Mouse (Mus musculus) heart, adult 2 months (tissue): ENCODE results near the gene Il17rb. TPM values are rescaled to one million over a fixed set of nuclear protein-coding genes. Genes with fewer than 3 reads are reported as not detected.
A peak's percentile ranks its signal among the peaks of the same experiment; 100 is the strongest.

ENCODE experiments used
- DNase-seq, 2 experiments: peaks; one replicate each; pipeline ENCODE4 v3.0.0; 2021
- H3K27ac ChIP-seq: fragments of 200-600 bp; 2 replicates; pipeline ENCODE4 v1.8.1; 2022
- H3K27me3 ChIP-seq: fragments of 200-500 bp; 2 replicates; pipeline ENCODE4 v1.6.1; 2012; ENCODE audit warnings: mild to moderate bottlenecking, low read length, inconsistent platforms, mixed read lengths; ENCODE audit not compliant: control insufficient read depth, insufficient read depth
- H3K36me3 ChIP-seq: fragments of 200-500 bp; 2 replicates; pipeline ENCODE4 v1.6.1; 2012; ENCODE audit warnings: low read length, inconsistent platforms; ENCODE audit not compliant: control insufficient read depth, insufficient read depth
- H3K4me1 ChIP-seq: fragments of 200-500 bp; 2 replicates; pipeline ENCODE4 v1.6.1; 2011; ENCODE audit warnings: low read length; ENCODE audit not compliant: control insufficient read depth, insufficient read depth
- H3K4me3 ChIP-seq: fragments of 200-600 bp; 2 replicates; pipeline ENCODE4 v1.8.1; 2022
- H3K79me2 ChIP-seq: fragments of 200-500 bp; replicated peaks from 2 replicates; pipeline ENCODE4 v1.6.1; 2012; ENCODE audit warnings: mild to moderate bottlenecking, inconsistent platforms, low read length, moderate library complexity, mixed read lengths; ENCODE audit not compliant: control insufficient read depth, insufficient read depth
- H3K9ac ChIP-seq: fragments of 200-500 bp; 2 replicates; pipeline ENCODE4 v1.6.1; 2012; ENCODE audit warnings: low read depth, mild to moderate bottlenecking, control low read depth, inconsistent platforms, low read length, mixed read lengths
- CTCF ChIP-seq: fragments of 200-600 bp; IDR thresholded peaks from 2 replicates; pipeline ENCODE4 v1.8.1; 2022; ENCODE audit warnings: antibody characterized with exemption, mild to moderate bottlenecking, moderate library complexity
- EP300 ChIP-seq: fragments of 200-500 bp; IDR thresholded peaks from 2 replicates; pipeline ENCODE4 v1.6.1; 2011; ENCODE audit warnings: low read depth, low read length, control low read depth; ENCODE audit not compliant: insufficient read depth
- POLR2A ChIP-seq: fragments of 200-500 bp; IDR thresholded peaks from 2 replicates; pipeline ENCODE4 v1.6.1; 2011; ENCODE audit warnings: mild to moderate bottlenecking, low read depth, low read length, control low read depth; ENCODE audit not compliant: insufficient read depth
- WGBS: fragments of 180-500 bp; shearing (Covaris S2); methylation state at CpG from one replicate; pipeline ENCODE4 v1.1.7; 2018; 5-methylcytosine and 5-hydroxymethylcytosine counted together
- intact Hi-C: fragments of 180-260 bp; cut with DNase I; formaldehyde crosslinking; loops from one replicate; pipeline ENCODE4 v1.15.1; 2025
- polyA plus RNA-seq: library from polyadenylated mRNA; depleted of rRNA; stranded (reverse); fragments of >200 nt; gene quantifications from 2 replicates; pipeline ENCODE4 v1.2.3, GENCODE M21; 2012
- total RNA-seq, 2 experiments: library from RNA; stranded (reverse); gene quantifications; 2 replicates each; pipeline ENCODE4 v1.2.3; 2021

Gene Il17rb
- total and polyA plus RNA-seq, 3 experiments, result 0.31 TPM; not detected in 2

- Histone ChIP-seq H3K4me3 (no peak overlapping the region), H3K27me3 (peaks cover 2% of the 10 kb centered on the region), H3K9ac (no peak overlapping the region), H3K36me3 (no peaks in the 10 kb centered on the region), H3K27ac (no peak overlapping the region), H3K79me2 (no peaks in the 10 kb centered on the region), H3K4me1 (no peaks in the 10 kb centered on the region; the same call in 1 of the 2 replicates)
- WGBS, result 65% methylated on average over 10 of the region's 10 CpGs
- peak in 1 of 2 experiments; percentile 44 for DNase-seq
- intact Hi-C loops, result loop anchor here (2.0 kb wide), 1 partner anchor 33 kb away; no protein-coding TSS in a partner anchor
- no peak for TF ChIP-seq POLR2A
Observed at GRCm38 (mm10) chr14:30011886-30012560, 3.3 kb upstream of the Il17rb start.

- no peak for TF ChIP-seq POLR2A
- no peak for TF ChIP-seq CTCF
- no peak for TF ChIP-seq EP300
- peak; percentile 66 to 74 for DNase-seq
- no peak overlapping the region for H3K27ac ChIP-seq
- H3K27me3 ChIP-seq, result peaks cover 2% of the 10 kb centered on the region
- no peak overlapping the region for H3K4me3 ChIP-seq
- intact Hi-C loops, result loop anchor here (2.0 kb wide), 1 partner anchor 35 kb away; no protein-coding TSS in a partner anchor
- 45% methylated on average over 10 of the region's 10 CpGs for WGBS
- H3K79me2 ChIP-seq, result no peaks in the 10 kb centered on the region
- H3K36me3 ChIP-seq, result no peaks in the 10 kb centered on the region
- no peaks in the 10 kb centered on the region; the same call in 1 of the 2 replicates for H3K4me1 ChIP-seq
- H3K9ac ChIP-seq, result no peak overlapping the region
Observed at GRCm38 (mm10) chr14:30009864-30010560, 1.3 kb upstream of the Il17rb start.

GRCm38 (mm10) chr14:29999475-29999811, 9.3 kb downstream of the Il17rb start:
- TF ChIP-seq CTCF, result no peak
- TF ChIP-seq EP300, result no peak
- TF ChIP-seq POLR2A, result no peak
- no peak for DNase-seq
- Histone ChIP-seq H3K9ac (no peak overlapping the region), H3K79me2 (no peaks in the 10 kb centered on the region), H3K4me1 (peaks cover 2% of the 10 kb centered on the region; the same call in 1 of the 2 replicates), H3K4me3 (no peak overlapping the region), H3K36me3 (no peaks in the 10 kb centered on the region), H3K27ac (no peak overlapping the region), H3K27me3 (no peaks in the 10 kb centered on the region)
- WGBS, result 51% methylated on average over 3 of the region's 3 CpGs
- intact Hi-C loops, result no loop called here

- no peak overlapping the region for H3K27ac ChIP-seq
- no peaks in the 10 kb centered on the region for H3K36me3 ChIP-seq
- WGBS, result 75% methylated on average over 13 of the region's 13 CpGs
- DNase-seq, result no peak
- H3K4me1 ChIP-seq, result peaks cover 2% of the 10 kb centered on the region; the same call in 1 of the 2 replicates
- intact Hi-C loops, result no loop called here
- no peak for TF ChIP-seq CTCF
- no peak for TF ChIP-seq POLR2A
- TF ChIP-seq EP300, result no peak
- H3K9ac ChIP-seq, result no peak overlapping the region
- H3K79me2 ChIP-seq, result no peaks in the 10 kb centered on the region
- H3K4me3 ChIP-seq, result no peak overlapping the region
- no peaks in the 10 kb centered on the region for H3K27me3 ChIP-seq
Observed at GRCm38 (mm10) chr14:29998747-29999474, 9.8 kb downstream of the Il17rb start.

GRCm38 (mm10) chr14:29997345-29997744, 11.4 kb downstream of the Il17rb start:
- Histone ChIP-seq H3K4me1 (peaks cover 2% of the 10 kb centered on the region; the same call in 1 of the 2 replicates), H3K9ac (no peak overlapping the region), H3K27me3 (no peaks in the 10 kb centered on the region), H3K79me2 (no peaks in the 10 kb centered on the region), H3K4me3 (no peak overlapping the region), H3K27ac (no peak overlapping the region), H3K36me3 (no peaks in the 10 kb centered on the region)
- no peak for DNase-seq
- TF ChIP-seq EP300, result no peak
- no peak for TF ChIP-seq POLR2A
- no peak for TF ChIP-seq CTCF
- intact Hi-C loops, result no loop called here
